Mouse (Mus musculus): ENCODE results near the gene Dcaf15. TPM values are rescaled to one million over a fixed set of nuclear protein-coding genes. Genes with fewer than 3 reads are reported as not detected.

Gene Dcaf15
- 51.9 and 103 TPM in 2 replicates for polyA plus RNA-seq (2012; ENCODE audit: low replicate concordance)

DNA sequence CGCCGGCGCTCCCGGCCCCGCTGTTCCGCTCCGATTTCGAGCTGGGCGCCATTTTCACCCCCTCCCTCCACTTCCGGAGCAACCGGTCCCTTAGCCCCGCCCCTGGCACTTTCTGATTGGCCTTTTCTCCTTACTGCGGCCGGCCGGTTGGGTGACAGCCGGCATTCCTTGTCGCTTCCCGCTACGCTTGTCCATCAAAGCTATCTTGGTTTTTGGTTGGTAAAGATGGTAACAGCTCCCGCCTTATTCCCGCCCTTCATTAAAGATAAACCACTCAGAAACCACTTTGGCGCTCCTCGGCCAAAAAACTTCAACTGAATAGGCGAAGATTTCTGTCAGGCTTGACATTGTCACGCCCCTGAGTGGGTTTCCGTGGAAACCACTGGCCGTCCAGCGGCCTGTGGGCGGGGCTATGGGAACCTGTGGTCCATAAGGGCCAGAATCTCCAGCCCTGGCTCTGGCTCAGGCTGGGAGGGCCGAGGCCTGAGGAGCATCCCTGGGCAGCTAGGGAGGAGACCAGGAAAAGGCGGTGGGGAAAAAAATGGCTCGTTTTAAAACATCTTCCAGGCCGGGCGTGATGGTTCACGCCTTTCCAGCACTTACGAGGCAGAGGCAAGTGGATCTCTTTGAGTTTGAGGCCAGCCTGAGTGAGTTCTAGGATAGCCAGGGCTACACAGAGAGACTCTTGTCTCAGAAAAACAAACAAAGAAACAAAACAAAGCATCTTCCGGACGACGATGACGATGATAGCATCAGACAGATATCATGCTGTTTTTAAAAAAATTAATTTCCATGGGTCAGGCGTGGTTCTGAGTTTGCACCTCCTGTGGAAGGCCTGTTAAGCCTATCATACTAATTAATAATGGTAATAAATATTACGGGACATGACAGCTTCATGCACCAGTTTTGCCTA lies at the start of gene Dcaf15:
Gene Dcaf15, minus strand, starts transcription at position 72 of the 913 bp plus-strand sequence.

DNA sequence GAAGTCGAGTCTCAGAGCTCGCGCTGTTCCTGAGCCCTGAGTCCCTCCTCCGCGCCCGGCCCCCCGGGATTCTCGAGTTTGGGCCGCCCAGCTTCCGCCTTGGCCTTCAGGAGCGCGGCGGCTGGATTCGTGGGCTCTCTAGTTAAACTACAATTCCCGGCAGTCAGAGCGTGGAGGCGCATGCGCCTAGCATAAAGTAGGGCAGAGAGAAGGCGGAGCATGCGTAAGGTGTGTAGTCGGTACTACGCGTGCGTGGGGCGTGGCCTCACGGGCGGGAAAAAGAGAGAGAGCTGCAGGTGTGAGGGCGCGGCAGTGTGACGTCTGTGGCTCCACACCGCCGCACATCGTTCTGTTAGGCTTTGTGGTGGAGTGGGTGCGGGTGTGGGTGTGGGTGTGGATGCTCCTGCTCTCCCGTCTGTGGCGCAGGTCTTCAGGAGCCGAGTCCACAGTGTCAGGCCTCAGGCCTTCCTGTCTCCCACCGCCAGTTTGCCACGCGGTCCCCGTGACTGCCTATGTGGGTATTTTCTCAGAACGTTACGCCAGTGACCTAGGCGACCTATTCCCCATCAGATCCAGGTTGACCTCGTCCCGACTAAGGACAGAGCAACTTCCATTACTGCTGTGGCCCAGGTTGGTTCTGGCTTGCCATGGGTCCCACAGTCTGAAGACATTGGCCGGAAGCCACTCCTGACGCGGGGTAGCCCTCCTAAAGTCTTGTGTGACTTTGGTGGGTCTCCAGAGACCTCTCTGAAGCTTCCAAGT lies 43.4 kb upstream of the Dcaf15 start, which contains the start of the genes Cc2d1a and 4930432K21Rik:
Gene Cc2d1a, minus strand, starts transcription at position 168 of the 762 bp plus-strand sequence.
Gene 4930432K21Rik, plus strand, starts transcription at position 257 of the 762 bp plus-strand sequence.

DNA sequence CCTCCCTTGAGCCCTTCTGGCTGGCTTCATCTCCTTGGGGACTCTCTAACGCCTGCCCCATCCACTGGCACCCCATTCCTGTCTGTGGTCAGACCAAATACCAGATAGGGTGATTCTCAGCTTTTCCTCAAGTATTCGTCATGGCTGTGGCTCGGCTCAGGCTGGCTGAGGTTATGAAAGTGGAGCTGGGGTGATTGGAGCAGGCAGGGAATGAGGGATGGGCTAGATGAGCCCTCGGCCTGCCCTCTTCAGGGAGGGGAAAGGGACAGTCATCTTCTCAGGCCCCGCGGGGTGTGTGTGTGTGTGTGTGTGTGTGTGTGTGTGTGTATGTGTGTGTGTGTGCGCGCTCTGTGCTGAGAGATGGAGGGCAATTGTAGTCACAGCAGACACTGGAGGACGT lies 21.1 kb upstream of the Dcaf15 start, which contains the start of gene Podnl1:
Gene Podnl1, plus strand, starts transcription at position 334 of the 400 bp plus-strand sequence.

DNA sequence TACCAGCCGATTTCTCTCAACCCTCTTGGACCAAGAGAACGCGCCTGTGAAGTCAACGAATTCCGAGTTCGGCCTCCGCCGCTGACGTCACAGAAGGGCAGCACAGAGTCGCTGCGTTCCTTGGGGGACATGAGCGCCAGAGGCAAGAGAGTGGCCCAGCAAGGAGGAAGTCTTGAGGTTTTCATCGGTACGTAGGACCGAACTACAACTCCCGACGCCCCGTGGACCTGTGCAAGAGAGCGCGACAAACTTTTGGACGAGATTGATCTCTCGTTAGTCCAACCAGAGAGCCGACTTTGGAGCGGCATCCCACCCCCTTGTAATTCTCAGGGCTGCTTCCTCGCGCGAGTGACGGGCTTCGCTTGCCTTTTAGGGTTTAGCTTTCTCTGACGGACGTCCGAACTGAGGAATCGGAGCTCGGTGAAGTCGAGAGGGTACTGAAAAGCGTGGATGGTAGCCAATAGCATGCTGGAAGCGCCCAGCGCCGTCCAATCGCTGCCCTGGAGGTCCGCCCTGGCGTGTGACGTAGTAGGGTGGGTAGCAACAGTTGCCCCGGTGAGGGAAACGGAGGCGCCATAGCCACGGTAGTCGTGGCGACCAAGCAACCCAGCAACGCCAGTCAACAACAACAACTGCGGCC lies 38.2 kb downstream of the Dcaf15 start, which contains the start of gene Rfx1:
Gene Rfx1, plus strand, starts transcription at position 544 of the 640 bp plus-strand sequence.

DNA sequence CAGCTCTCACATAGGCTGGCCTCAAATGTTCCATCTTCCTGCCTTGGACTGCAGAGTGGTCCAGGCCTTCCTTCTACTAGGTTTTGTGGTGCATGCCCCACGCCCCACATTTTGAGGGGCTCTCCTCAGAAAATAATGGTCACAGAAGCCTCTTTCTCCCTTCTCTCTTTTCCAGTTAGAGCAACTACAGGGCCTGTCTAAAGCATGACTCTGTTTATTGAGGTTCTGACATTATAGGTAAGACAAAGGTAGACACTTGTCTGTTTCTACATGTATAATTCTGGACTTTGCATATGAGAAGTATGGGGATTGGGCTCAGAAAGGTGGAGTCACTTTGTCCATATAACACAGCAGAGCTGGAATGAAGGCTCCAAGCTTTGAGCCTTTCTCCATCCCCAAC lies 39.5 kb downstream of the Dcaf15 start, which contains the start of gene Gm10643:
Gene Gm10643, minus strand, starts transcription at position 101 of the 400 bp plus-strand sequence.

Other genes with a start within 250 kb of the Dcaf15 start
- 5.1 and 10.6 TPM in 2 replicates for gene Adgrl1, start 204.7 kb downstream of the Dcaf15 start, polyA plus RNA-seq (2012; ENCODE audit: low replicate concordance)
- 0.38 and 0.43 TPM in 2 replicates for gene Gm10644, start 149.6 kb downstream of the Dcaf15 start, polyA plus RNA-seq (2012; ENCODE audit: low replicate concordance)
- gene Asf1b, start 149.3 kb downstream of the Dcaf15 start, polyA plus RNA-seq (2012; ENCODE audit: low replicate concordance): 16.9 and 197 TPM in 2 replicates
- 25.3 and 27.4 TPM in 2 replicates for gene Prkaca, start 131.8 kb downstream of the Dcaf15 start, polyA plus RNA-seq (2012; ENCODE audit: low replicate concordance)
- 246 and 385 TPM in 2 replicates for gene Samd1, start 107.1 kb downstream of the Dcaf15 start, polyA plus RNA-seq (2012; ENCODE audit: low replicate concordance)
- 4.9 and 12.0 TPM in 2 replicates for gene 1700067K01Rik, start 103.3 kb downstream of the Dcaf15 start, polyA plus RNA-seq (2012; ENCODE audit: low replicate concordance)
- 2.3 TPM in 1 of 2 replicates, not detected in the other for gene 2210011C24Rik, start 92.6 kb downstream of the Dcaf15 start, polyA plus RNA-seq (2012; ENCODE audit: low replicate concordance)
- gene Palm3, start 83.3 kb downstream of the Dcaf15 start, polyA plus RNA-seq (2012; ENCODE audit: low replicate concordance): 0.32 TPM in 1 of 2 replicates, not detected in the other
- 19.2 and 26.2 TPM in 2 replicates for gene Il27ra, start 62.2 kb downstream of the Dcaf15 start, polyA plus RNA-seq (2012; ENCODE audit: low replicate concordance)
- gene Rln3, start 59.8 kb downstream of the Dcaf15 start, polyA plus RNA-seq (2012; ENCODE audit: low replicate concordance): 1.0 TPM in 1 of 2 replicates, not detected in the other
- not detected in 2 replicates for gene Gm10643, start 39.6 kb downstream of the Dcaf15 start, polyA plus RNA-seq (2012; ENCODE audit: low replicate concordance)
- gene Rfx1, start 37.9 kb downstream of the Dcaf15 start, polyA plus RNA-seq (2012; ENCODE audit: low replicate concordance): 44.9 and 60.3 TPM in 2 replicates
- gene Podnl1, start 21.2 kb upstream of the Dcaf15 start, polyA plus RNA-seq (2012; ENCODE audit: low replicate concordance): 3.5 and 5.2 TPM in 2 replicates
- gene Cc2d1a, start 43.2 kb upstream of the Dcaf15 start, polyA plus RNA-seq (2012; ENCODE audit: low replicate concordance): 22.7 and 43.1 TPM in 2 replicates
- 0.39 and 0.42 TPM in 2 replicates for gene 4930432K21Rik, start 43.3 kb upstream of the Dcaf15 start, polyA plus RNA-seq (2012; ENCODE audit: low replicate concordance)
- gene Nanos3, start 80.4 kb upstream of the Dcaf15 start, polyA plus RNA-seq (2012; ENCODE audit: low replicate concordance): not detected in 2 replicates
- 5.2 and 15.7 TPM in 2 replicates for gene Zswim4, start 132.3 kb upstream of the Dcaf15 start, polyA plus RNA-seq (2012; ENCODE audit: low replicate concordance)
- gene D8Ertd738e, start 145.0 kb upstream of the Dcaf15 start, polyA plus RNA-seq (2012; ENCODE audit: low replicate concordance): 92.1 and 138 TPM in 2 replicates
- gene Mri1, start 152.6 kb upstream of the Dcaf15 start, polyA plus RNA-seq (2012; ENCODE audit: low replicate concordance): 60.6 and 86.4 TPM in 2 replicates
- 5.5 and 9.6 TPM in 2 replicates for gene Ccdc130, start 165.6 kb upstream of the Dcaf15 start, polyA plus RNA-seq (2012; ENCODE audit: low replicate concordance)

All from leukemia stem cell, adult 10-12 weeks (primary cell).